Mouse (Mus musculus): ENCODE results near the gene Mark4. TPM values are rescaled to one million over a fixed set of nuclear protein-coding genes. Genes with fewer than 3 reads are reported as not detected.
A peak's percentile ranks its signal among the peaks of the same experiment; 100 is the strongest.

Gene Mark4
- polyA plus RNA-seq, 1 experiment from 2014 or later = 5.2 TPM

- peak; percentile 89 for ATAC-seq (ENCODE audit: low read depth)
Measured at GRCm38 (mm10) chr7:19473875-19474443, 15.3 kb upstream of the Mark4 start.

DNA sequence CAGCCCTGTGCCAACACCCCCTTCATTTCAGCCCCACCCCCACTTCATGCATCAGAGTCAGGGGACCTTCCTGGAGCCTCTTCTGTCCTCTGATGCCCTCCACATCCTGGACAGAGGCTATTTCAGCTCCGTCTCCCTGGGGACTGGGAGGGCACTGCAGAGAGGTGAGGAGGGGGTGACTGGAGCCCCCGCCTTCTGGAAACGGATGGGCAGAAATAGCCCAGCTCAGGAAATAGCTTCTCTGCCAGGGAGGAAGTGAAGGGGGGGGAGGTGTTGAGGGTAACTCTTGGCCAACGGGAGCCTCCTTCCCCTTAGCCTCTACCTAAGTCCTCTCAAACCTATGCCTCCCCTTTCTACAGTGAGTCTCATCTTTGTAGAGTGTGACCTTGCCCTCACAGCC is 13.8 kb upstream of the Mark4 start:
- peak overlapping the region; percentile 19; the same call in 1 of the 2 replicates for H3K27ac ChIP-seq (ENCODE audit: low read length)
- no peaks in the 10 kb centered on the region for H3K36me3 ChIP-seq (ENCODE audit: control insufficient read depth, insufficient read depth, low read length)
- no peak overlapping the region for H3K4me2 ChIP-seq (ENCODE audit: low read depth, low read length)
- H3K27me3 ChIP-seq (ENCODE audit: control insufficient read depth, insufficient read depth, low read depth, low read length) = peaks cover 50% of the 10 kb centered on the region
- H3K4me1 ChIP-seq (replicated peaks; ENCODE audit: control insufficient read depth, insufficient read depth, low read length) = peaks cover 20% of the 10 kb centered on the region; the same call in 1 of the 2 replicates
- 27% methylated on average over 4 of the region's 4 CpGs for WGBS
- no peak overlapping the region for H3K4me3 ChIP-seq (ENCODE audit: low read length)
- H3K9me3 ChIP-seq (ENCODE audit: control insufficient read depth, low read length) = no peaks in the 10 kb centered on the region
- peak; percentile 19; the same call in 1 of the 2 replicates for ATAC-seq (ENCODE audit: low read depth)
- no peak overlapping the region for H3K9ac ChIP-seq (ENCODE audit: low read length)

More at GRCm38 (mm10) chr7:19473875-19474443, 15.3 kb upstream of the Mark4 start:
- Histone ChIP-seq H3K9ac (ENCODE audit: low read length) (peak overlapping the region; percentile 79), H3K4me1 (replicated peaks; ENCODE audit: control insufficient read depth, insufficient read depth, low read length) (peaks cover 20% of the 10 kb centered on the region; the same call in 1 of the 2 replicates), H3K27ac (ENCODE audit: low read length) (peak overlapping the region; percentile 44), H3K27me3 (ENCODE audit: control insufficient read depth, insufficient read depth, low read depth, low read length) (peaks cover 48% of the 10 kb centered on the region), H3K4me2 (ENCODE audit: low read depth, low read length) (peak overlapping the region; percentile 96), H3K9me3 (ENCODE audit: control insufficient read depth, low read length) (no peaks in the 10 kb centered on the region), H3K4me3 (ENCODE audit: low read length) (peak overlapping the region; percentile 61), H3K36me3 (ENCODE audit: control insufficient read depth, insufficient read depth, low read length) (no peaks in the 10 kb centered on the region)
- 0% methylated on average over 32 of the region's 89 CpGs for WGBS

GRCm38 (mm10) chr7:19470308-19470707 is 11.7 kb upstream of the Mark4 start:
- peaks cover 53% of the 10 kb centered on the region for H3K27me3 ChIP-seq (ENCODE audit: control insufficient read depth, insufficient read depth, low read depth, low read length)
- H3K36me3 ChIP-seq (ENCODE audit: control insufficient read depth, insufficient read depth, low read length) = no peaks in the 10 kb centered on the region
- no peak for ATAC-seq (ENCODE audit: low read depth)
- no peaks in the 10 kb centered on the region for H3K9me3 ChIP-seq (ENCODE audit: control insufficient read depth, low read length)
- H3K4me2 ChIP-seq (ENCODE audit: low read depth, low read length) = no peak overlapping the region
- WGBS = 23% methylated on average over 14 of the region's 14 CpGs
- H3K4me1 ChIP-seq (replicated peaks; ENCODE audit: control insufficient read depth, insufficient read depth, low read length) = peaks cover 20% of the 10 kb centered on the region; the same call in 1 of the 2 replicates
- H3K4me3 ChIP-seq (ENCODE audit: low read length) = no peak overlapping the region
- no peak overlapping the region for H3K9ac ChIP-seq (ENCODE audit: low read length)
- no peak overlapping the region for H3K27ac ChIP-seq (ENCODE audit: low read length)

DNA sequence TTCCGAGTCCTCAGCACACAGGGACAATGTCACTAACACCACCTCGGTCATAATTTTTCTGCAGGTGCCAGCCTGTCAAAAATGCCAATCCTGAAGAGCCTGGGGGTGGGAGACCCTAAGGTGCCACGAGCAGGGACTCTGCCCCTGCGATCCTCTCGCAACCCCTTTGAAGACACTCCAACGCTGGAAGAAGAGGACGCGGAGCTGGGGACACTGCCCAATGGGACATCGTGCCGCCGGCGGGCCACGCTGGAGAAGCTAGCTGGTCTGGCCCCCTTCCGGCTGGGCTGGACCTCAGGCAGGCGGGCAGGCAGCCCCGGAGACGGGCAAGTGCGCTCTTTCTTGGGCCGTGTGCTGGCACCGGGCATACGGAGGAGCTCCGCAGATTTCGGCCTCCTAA is 10.8 kb upstream of the Mark4 start:
- H3K27me3 ChIP-seq (ENCODE audit: control insufficient read depth, insufficient read depth, low read depth, low read length) = peaks cover 50% of the 10 kb centered on the region
- no peak overlapping the region for H3K4me2 ChIP-seq (ENCODE audit: low read depth, low read length)
- no peaks in the 10 kb centered on the region for H3K36me3 ChIP-seq (ENCODE audit: control insufficient read depth, insufficient read depth, low read length)
- no peak for ATAC-seq (ENCODE audit: low read depth)
- no peaks in the 10 kb centered on the region for H3K9me3 ChIP-seq (ENCODE audit: control insufficient read depth, low read length)
- no peak overlapping the region for H3K4me3 ChIP-seq (ENCODE audit: low read length)
- H3K27ac ChIP-seq (ENCODE audit: low read length) = no peak overlapping the region
- H3K9ac ChIP-seq (ENCODE audit: low read length) = peak overlapping the region; percentile 1; the same call in 1 of the 2 replicates
- peaks cover 23% of the 10 kb centered on the region for H3K4me1 ChIP-seq (replicated peaks; ENCODE audit: control insufficient read depth, insufficient read depth, low read length)
- 22% methylated on average over 23 of the region's 23 CpGs for WGBS

GRCm38 (mm10) chr7:19468279-19468678 is 9.7 kb upstream of the Mark4 start:
- 53% methylated on average over 12 of the region's 12 CpGs for WGBS
- Histone ChIP-seq H3K27ac (ENCODE audit: low read length) (no peak overlapping the region), H3K36me3 (ENCODE audit: control insufficient read depth, insufficient read depth, low read length) (no peaks in the 10 kb centered on the region)

DNA sequence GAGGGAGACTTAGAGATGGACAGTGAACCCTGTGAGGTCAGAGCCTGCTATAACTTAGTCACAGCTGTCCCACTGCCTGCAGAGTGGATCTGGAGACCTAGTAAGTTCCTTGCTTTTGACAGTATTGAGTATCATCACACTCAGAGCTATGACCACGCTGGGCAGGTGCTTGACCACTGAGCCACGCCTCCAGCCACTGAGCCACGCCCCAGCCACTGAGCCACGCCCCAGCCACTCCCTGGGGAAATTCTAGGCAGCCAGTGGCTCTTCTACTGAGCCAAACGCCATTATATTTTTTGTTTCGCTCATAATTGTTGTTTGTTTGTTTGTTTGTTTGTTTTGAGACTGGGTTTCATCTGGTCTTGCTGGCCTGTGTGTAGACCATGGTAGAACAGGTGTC is 9.0 kb upstream of the Mark4 start:
- peaks cover 39% of the 10 kb centered on the region for H3K27me3 ChIP-seq (ENCODE audit: control insufficient read depth, insufficient read depth, low read depth, low read length)
- H3K4me3 ChIP-seq (ENCODE audit: low read length) = no peak overlapping the region
- WGBS = 27% methylated on average over 6 of the region's 6 CpGs
- H3K36me3 ChIP-seq (ENCODE audit: control insufficient read depth, insufficient read depth, low read length) = no peaks in the 10 kb centered on the region
- no peak for ATAC-seq (ENCODE audit: low read depth)
- no peak overlapping the region for H3K27ac ChIP-seq (ENCODE audit: low read length)
- no peak overlapping the region for H3K9ac ChIP-seq (ENCODE audit: low read length)
- H3K4me1 ChIP-seq (replicated peaks; ENCODE audit: control insufficient read depth, insufficient read depth, low read length) = peaks cover 14% of the 10 kb centered on the region
- H3K4me2 ChIP-seq (ENCODE audit: low read depth, low read length) = no peak overlapping the region
- H3K9me3 ChIP-seq (ENCODE audit: control insufficient read depth, low read length) = no peaks in the 10 kb centered on the region

More at GRCm38 (mm10) chr7:19468279-19468678, 9.7 kb upstream of the Mark4 start:
- Histone ChIP-seq H3K9me3 (ENCODE audit: control insufficient read depth, low read length) (no peaks in the 10 kb centered on the region), H3K27me3 (ENCODE audit: control insufficient read depth, insufficient read depth, low read depth, low read length) (peaks cover 45% of the 10 kb centered on the region), H3K4me3 (ENCODE audit: low read length) (no peak overlapping the region), H3K9ac (ENCODE audit: low read length) (no peak overlapping the region), H3K4me1 (replicated peaks; ENCODE audit: control insufficient read depth, insufficient read depth, low read length) (peaks cover 18% of the 10 kb centered on the region), H3K4me2 (ENCODE audit: low read depth, low read length) (no peak overlapping the region)
- no peak for ATAC-seq (ENCODE audit: low read depth)

- H3K27me3 ChIP-seq (ENCODE audit: control insufficient read depth, insufficient read depth, low read depth, low read length) = peaks cover 29% of the 10 kb centered on the region
- no peak overlapping the region for H3K9ac ChIP-seq (ENCODE audit: low read length)
- 41% methylated on average over 5 of the region's 5 CpGs for WGBS
- no peak overlapping the region for H3K4me2 ChIP-seq (ENCODE audit: low read depth, low read length)
- no peaks in the 10 kb centered on the region for H3K36me3 ChIP-seq (ENCODE audit: control insufficient read depth, insufficient read depth, low read length)
- no peak overlapping the region for H3K4me3 ChIP-seq (ENCODE audit: low read length)
- H3K4me1 ChIP-seq (replicated peaks; ENCODE audit: control insufficient read depth, insufficient read depth, low read length) = peaks cover 14% of the 10 kb centered on the region
- peak; percentile 51 for ATAC-seq (ENCODE audit: low read depth)
- H3K9me3 ChIP-seq (ENCODE audit: control insufficient read depth, low read length) = no peaks in the 10 kb centered on the region
- peak overlapping the region; percentile 22; the same call in 1 of the 2 replicates for H3K27ac ChIP-seq (ENCODE audit: low read length)
Measured at GRCm38 (mm10) chr7:19466602-19467145, 8.1 kb upstream of the Mark4 start.

GRCm38 (mm10) chr7:19464367-19465307 is 6.0 kb upstream of the Mark4 start:
- peaks cover 7% of the 10 kb centered on the region for H3K4me1 ChIP-seq (replicated peaks; ENCODE audit: control insufficient read depth, insufficient read depth, low read length)
- peaks cover 12% of the 10 kb centered on the region for H3K27me3 ChIP-seq (ENCODE audit: control insufficient read depth, insufficient read depth, low read depth, low read length)
- peak overlapping the region; percentile 39; the same call in 1 of the 2 replicates for H3K9ac ChIP-seq (ENCODE audit: low read length)
- peak overlapping the region; percentile 39 for H3K27ac ChIP-seq (ENCODE audit: low read length)
- no peaks in the 10 kb centered on the region for H3K9me3 ChIP-seq (ENCODE audit: control insufficient read depth, low read length)
- H3K4me3 ChIP-seq (ENCODE audit: low read length) = 0 out of 2 replicates have a peak overlapping the region, but pooled peaks have one; percentile 1
- 10% methylated on average over 22 of the region's 22 CpGs for WGBS
- 0 out of 2 replicates have a peak, but pooled peaks have one; percentile 15 for ATAC-seq (ENCODE audit: low read depth)
- H3K36me3 ChIP-seq (ENCODE audit: control insufficient read depth, insufficient read depth, low read length) = no peaks in the 10 kb centered on the region
- peak overlapping the region; percentile 42; the same call in 1 of the 2 replicates for H3K4me2 ChIP-seq (ENCODE audit: low read depth, low read length)

Data from lung, embryonic 16.5 days (tissue).